Mouse (Mus musculus) effector memory CD4-positive, alpha-beta T cell, adult 5 months (primary cell): ENCODE results near the gene A130010J15Rik. TPM values are rescaled to one million over a fixed set of nuclear protein-coding genes. Genes with fewer than 3 reads are reported as not detected.

Experiments
- polyA plus RNA-seq: library from polyadenylated mRNA; unstranded; fragments of 100-300 nt; shearing (Covaris generic); gene quantifications from one replicate; pipeline ENCODE4 v1.2.1, GENCODE M21; 2017

A130010J15Rik gene
- polyA plus RNA-seq = 5.7 TPM

DNA sequence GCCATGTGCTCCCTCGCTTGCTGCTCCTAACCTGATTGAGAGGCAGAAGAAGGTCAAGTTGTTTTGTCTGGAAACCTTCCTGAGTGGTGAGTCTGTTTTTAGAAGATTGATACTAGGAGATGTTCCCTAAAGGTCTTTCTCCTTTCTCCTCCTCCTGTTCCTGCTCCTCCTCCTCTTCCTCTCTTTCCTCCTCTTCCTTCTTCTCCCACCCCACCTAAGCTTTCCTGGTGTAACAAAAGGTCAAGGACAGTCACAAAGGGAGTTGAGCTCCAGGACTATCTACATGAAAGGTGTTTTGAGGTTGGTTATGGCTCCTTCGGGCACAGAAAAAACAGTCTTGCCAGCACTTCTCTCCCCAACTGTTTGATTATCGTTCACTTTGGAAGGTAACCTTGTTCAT, at the start of gene A130010J15Rik:
Gene A130010J15Rik, plus strand, starts transcription at position 301 of the 400 bp plus-strand sequence.

DNA sequence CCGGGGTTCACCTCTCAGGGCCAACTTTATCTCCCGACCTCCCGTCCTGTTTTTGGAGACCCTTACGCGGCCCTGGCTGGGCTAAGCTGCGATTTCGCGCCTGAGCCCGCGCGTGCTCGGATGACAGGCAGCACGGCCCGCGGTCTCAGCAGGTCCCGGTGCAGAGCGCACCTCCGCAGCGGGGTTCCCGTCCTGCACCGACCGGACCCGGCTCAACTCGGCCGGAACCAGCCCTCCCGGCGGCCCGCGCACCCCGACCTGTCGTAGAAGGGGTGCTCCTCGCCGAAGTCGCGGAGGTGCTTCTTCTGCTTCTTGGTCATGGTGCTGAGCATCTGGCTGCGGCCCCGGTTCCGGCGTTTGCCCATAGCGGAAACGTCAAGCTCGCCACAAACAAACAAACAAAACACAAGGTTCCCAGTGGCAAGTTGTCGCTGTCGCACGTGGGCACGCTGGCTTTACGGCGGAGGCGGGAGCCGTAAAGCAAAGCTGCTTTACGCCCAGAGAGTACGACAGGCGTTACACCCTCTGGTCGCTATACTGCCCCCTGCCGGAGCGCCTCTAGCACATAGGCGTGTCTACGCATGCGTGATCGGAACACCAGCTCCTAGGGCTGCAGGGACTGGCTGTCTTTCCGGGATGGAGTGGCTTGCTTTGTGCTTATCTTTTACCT, 37.9 kb upstream of the A130010J15Rik start, which contains the start of gene Diexf:
Gene Diexf, minus strand, starts transcription at position 487 of the 670 bp plus-strand sequence.

DNA sequence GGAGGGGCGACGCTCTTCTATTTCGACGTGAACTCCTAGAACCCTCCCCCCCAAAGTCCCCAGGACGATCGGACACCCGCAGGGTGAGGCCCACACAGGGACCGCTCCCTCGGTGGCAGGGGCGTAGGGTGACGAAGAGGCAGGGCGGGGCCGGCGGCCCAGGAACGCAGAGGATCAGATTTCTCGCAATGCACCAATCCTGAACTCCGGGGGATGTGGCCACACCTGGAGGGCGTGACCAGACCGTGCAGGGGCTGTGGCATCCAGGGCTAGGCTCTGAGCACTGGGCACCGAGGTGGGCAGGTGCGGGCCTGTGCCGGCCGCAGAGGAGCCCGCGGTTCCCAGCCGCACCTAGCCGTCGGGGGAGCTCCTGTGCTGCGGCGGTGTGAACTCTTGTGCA, 15.0 kb upstream of the A130010J15Rik start, which contains the start of gene Irf6:
Gene Irf6, plus strand, starts transcription at position 240 of the 400 bp plus-strand sequence.

DNA sequence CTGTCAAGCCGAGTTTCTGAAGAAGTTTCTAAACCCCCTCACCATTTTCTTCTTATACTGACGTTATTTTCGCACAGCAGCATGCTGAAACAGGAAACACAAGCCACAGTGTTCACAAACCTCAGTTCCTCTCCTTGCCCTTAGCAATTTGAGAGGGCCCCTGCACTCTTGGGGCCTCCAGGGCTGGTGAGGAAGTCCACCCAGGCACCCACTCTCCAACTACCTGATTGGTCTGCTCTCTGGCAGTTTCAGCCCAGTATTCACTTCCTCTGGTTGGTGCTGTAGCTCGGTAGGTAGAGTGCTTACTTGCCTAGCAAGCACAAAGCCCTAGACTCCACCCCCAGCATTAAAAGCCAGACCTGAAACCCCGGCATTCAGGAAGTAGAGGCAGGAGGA, 33.5 kb downstream of the A130010J15Rik start, which contains the start of gene Traf3ip3:
Gene Traf3ip3, minus strand, starts transcription at position 321 of the 396 bp plus-strand sequence.

DNA sequence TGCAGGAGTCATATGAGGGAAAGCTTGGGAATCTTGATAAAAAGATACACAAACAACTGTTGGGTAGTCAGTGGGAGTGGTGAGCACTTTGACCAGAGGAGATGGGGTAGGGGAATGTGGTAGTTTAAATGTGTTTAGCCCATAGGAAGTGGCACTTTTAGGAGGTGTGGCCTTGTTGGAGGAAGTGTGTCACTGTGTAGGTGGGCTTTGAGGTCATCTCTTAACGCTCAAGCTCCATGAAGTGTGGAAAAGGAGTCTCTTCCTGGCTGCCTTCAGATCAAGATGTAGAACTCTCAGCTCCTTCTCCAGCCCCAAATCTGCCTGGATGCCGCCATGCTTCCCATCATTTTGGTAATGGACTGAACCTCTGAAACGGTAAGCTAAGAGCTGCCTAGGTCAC, 39.7 kb downstream of the A130010J15Rik start, which contains the start of gene Lamb3:
Gene Lamb3, plus strand, starts transcription at position 197 of the 400 bp plus-strand sequence.

Other genes with a start within 250 kb of the A130010J15Rik start
- gene Syt14, start 132.3 kb upstream of the A130010J15Rik start, polyA plus RNA-seq = not detected
- 4.9 TPM for gene Diexf, start 37.8 kb upstream of the A130010J15Rik start, polyA plus RNA-seq
- gene Irf6, start 14.9 kb upstream of the A130010J15Rik start, polyA plus RNA-seq = 5.5 TPM
- 180 TPM for gene Traf3ip3, start 33.7 kb downstream of the A130010J15Rik start, polyA plus RNA-seq
- gene Lamb3, start 39.7 kb downstream of the A130010J15Rik start, polyA plus RNA-seq = 33.4 TPM
- gene Hsd11b1, start 96.0 kb downstream of the A130010J15Rik start, polyA plus RNA-seq = 131 TPM
- gene G0s2, start 105.2 kb downstream of the A130010J15Rik start, polyA plus RNA-seq = not detected
- not detected for gene Camk1g, start 202.3 kb downstream of the A130010J15Rik start, polyA plus RNA-seq